In the genomic region with DNA sequence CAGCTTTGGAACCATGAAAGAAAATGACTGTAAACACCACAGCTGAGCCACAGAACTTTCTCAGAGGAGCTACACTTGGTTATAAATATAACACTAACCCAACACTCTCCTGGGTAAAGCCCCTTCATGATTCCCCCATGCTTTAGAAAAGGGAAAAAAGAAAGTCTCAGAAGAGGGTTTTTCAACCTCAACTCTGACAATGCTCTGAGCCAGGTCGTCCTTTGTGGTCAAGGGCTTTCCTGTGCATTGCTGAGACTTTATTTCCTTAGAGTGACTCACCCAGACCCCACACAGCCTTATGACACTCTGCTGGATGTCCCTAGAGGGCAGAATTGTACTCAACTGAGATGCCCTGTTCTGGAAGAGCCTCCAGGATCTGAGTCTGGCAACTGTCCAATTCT, we compare ENCODE assay signal across 9 mouse cellular contexts.
A peak's percentile ranks its signal among the peaks of the same experiment; 100 is the strongest.
DNase-seq lines count a peak whose midpoint lies in the region; ATAC-seq and TF ChIP-seq lines count a peak whose summit lies in the region.
"Had no signal": no experiment of that assay in that cellular context is flagged by ENCODE, and none has a peak within 500 bp of the region (broad histone marks: within the 10 kb centered on the region; RNA-seq: fewer than 3 reads in every experiment).

No protein-coding gene starts in this region.

- no peak overlapping the region for H3K4me2 ChIP-seq in stomach, postnatal 0 days (replicated peaks; ENCODE audit: low read depth)
- H3K4me2 ChIP-seq: embryonic facial prominence, embryonic 12.5 days; hindbrain, embryonic 14.5 days had no signal

- no peaks in the 10 kb centered on the region for H3K9me3 ChIP-seq in stomach, postnatal 0 days (ENCODE audit: control insufficient read depth, low read length)
- H3K9me3 ChIP-seq: embryonic facial prominence, embryonic 12.5 days had no signal

- H3K36me3 ChIP-seq in stomach, postnatal 0 days (ENCODE audit: control insufficient read depth, insufficient read depth, low read length) = no peaks in the 10 kb centered on the region
- H3K36me3 ChIP-seq: embryonic facial prominence, embryonic 12.5 days had no signal

- H3K9ac ChIP-seq in stomach, postnatal 0 days (ENCODE audit: low read length) = no peak overlapping the region
- H3K9ac ChIP-seq: embryonic facial prominence, embryonic 12.5 days; hindbrain, embryonic 14.5 days had no signal

- 0 out of 2 replicates have a peak, but pooled peaks have one; percentile 9 for TF ChIP-seq CTCF in layer of hippocampus, adult 2 months (conservative IDR thresholded peaks at IDR 0.05)
- TF ChIP-seq CTCF in bone marrow, adult 2 months (IDR thresholded peaks at IDR 0.05; ENCODE audit: control insufficient read depth, insufficient read depth, low read length) = no peak
- peak; percentile 40; the same call in 1 of the 2 replicates for TF ChIP-seq CTCF in stomach, postnatal 0 days (IDR thresholded peaks at IDR 0.05; ENCODE audit: low read depth)

- peaks cover 6% of the 10 kb centered on the region for H3K4me1 ChIP-seq in bone marrow, adult 2 months (ENCODE audit: control insufficient read depth, insufficient read depth, low read length)
- 0 out of 2 replicates have a peak, but pooled peaks cover 2% of the 10 kb centered on the region for H3K4me1 ChIP-seq in stomach, postnatal 0 days (replicated peaks; ENCODE audit: control insufficient read depth, insufficient read depth)

- 3% methylated on average over 1 of the region's 1 CpGs for WGBS in bone marrow, adult 2 months
- WGBS in stomach, postnatal 0 days = 17% methylated on average over 1 of the region's 1 CpGs

- H3K4me3 ChIP-seq in layer of hippocampus, adult 2 months = no peak overlapping the region
- no peak overlapping the region for H3K4me3 ChIP-seq in bone marrow, adult 2 months (replicated peaks; ENCODE audit: control insufficient read depth, low read depth, low read length)
- H3K4me3 ChIP-seq in stomach, postnatal 0 days (ENCODE audit: low read depth, low read length) = no peak overlapping the region
- H3K4me3 ChIP-seq: embryonic facial prominence, embryonic 12.5 days had no signal

- no peak; the same call in 1 of the 2 replicates for ATAC-seq in stomach, postnatal 0 days (ENCODE audit: low FRiP score, low TSS enrichment)

- H3K27ac ChIP-seq in layer of hippocampus, adult 2 months = no peak overlapping the region
- H3K27ac ChIP-seq in bone marrow, adult 2 months (ENCODE audit: control insufficient read depth, insufficient read depth, low read depth, low read length, poor library complexity) = peak overlapping the region; percentile 38; the same call in 1 of the 2 replicates
- H3K27ac ChIP-seq in stomach, postnatal 0 days (replicated peaks) = no peak overlapping the region
- H3K27ac ChIP-seq: embryonic facial prominence, embryonic 12.5 days; hindbrain, embryonic 14.5 days had no signal

- no peak for DNase-seq in layer of hippocampus, adult 2 months (ENCODE audit: low spot score in 2 of 2)
- no peak for DNase-seq in layer of hippocampus, adult 9-10 months (ENCODE audit: low spot score)
- DNase-seq in CD8-positive naive resting alpha-beta T cell, adult 2 months (ENCODE audit: low read depth in 2 of 2, low spot score in 2 of 2) = peak; percentile 34 to 62
- no peak for DNase-seq in stomach, postnatal 0 days (ENCODE audit: low spot score)
- no peak for DNase-seq in layer of hippocampus, adult 9-11 months
- no peak for DNase-seq in right cerebral cortex, postnatal 25 days

- TF ChIP-seq POLR2A in bone marrow, adult 2 months (IDR thresholded peaks at IDR 0.05; ENCODE audit: borderline replicate concordance, control insufficient read depth, low read depth, low read length) = no peak

- TF ChIP-seq EP300 in stomach, postnatal 0 days (optimal IDR thresholded peaks at IDR 0.05) = no peak

- no peaks in the 10 kb centered on the region for H3K27me3 ChIP-seq in stomach, postnatal 0 days (ENCODE audit: control insufficient read depth, insufficient read depth, low read length)
- H3K27me3 ChIP-seq: embryonic facial prominence, embryonic 12.5 days had no signal

Comparison
In these comparisons a context has a peak if more than half of its experiments do, and no peak if none do; other contexts are left out.
1. DNase-seq: peak in CD8-positive naive resting alpha-beta T cell, adult 2 months (2 of 2); none in layer of hippocampus, adult 2 months (0 of 2), layer of hippocampus, adult 9-10 months (single experiment), stomach, postnatal 0 days (single experiment), layer of hippocampus, adult 9-11 months (single experiment) and right cerebral cortex, postnatal 25 days (single experiment).